Mouse (Mus musculus): ENCODE measurements around the gene Lsm11. TPM values are rescaled to one million over a fixed set of nuclear protein-coding genes. Genes with fewer than 3 reads are reported as not detected.

Gene Lsm11
- total and polyA plus RNA-seq, 3 experiments = 2.0 to 4.0 (median 3.4) TPM

- Histone ChIP-seq H3K27ac (no peak overlapping the region), H3K79me2 (replicated peaks; ENCODE audit: control insufficient read depth, insufficient read depth, low read length) (0 out of 2 replicates have a peak, but pooled peaks cover under 1% of the 10 kb centered on the region), H3K4me3 (no peak overlapping the region), H3K36me3 (ENCODE audit: control insufficient read depth, insufficient read depth, low read length) (peaks cover 3% of the 10 kb centered on the region; the same call in 1 of the 2 replicates), H3K9ac (ENCODE audit: low read depth, low read length) (no peak overlapping the region), H3K4me1 (ENCODE audit: control insufficient read depth, insufficient read depth, low read length) (peaks cover 2% of the 10 kb centered on the region), H3K27me3 (ENCODE audit: control insufficient read depth, insufficient read depth, low read length) (no peaks in the 10 kb centered on the region)
- TF ChIP-seq EP300 (IDR thresholded peaks at IDR 0.05; ENCODE audit: insufficient read depth, low read depth, low read length) (no peak), POLR2A (IDR thresholded peaks at IDR 0.05; ENCODE audit: insufficient read depth, low read depth, low read length) (no peak), CTCF (IDR thresholded peaks at IDR 0.05) (no peak)
- WGBS = 79% methylated on average over 9 of the region's 9 CpGs
- DNase-seq = no peak
- intact Hi-C loops (cut with DNase I) = loop anchor here (10.0 kb wide), 2 partner anchors 134 to 884 kb away; no protein-coding TSS in a partner anchor
Observed at GRCm38 (mm10) chr11:45888471-45889030, 56.2 kb downstream of the Lsm11 start.

GRCm38 (mm10) chr11:45886596-45886995, 58.1 kb downstream of the Lsm11 start:
- H3K4me3 ChIP-seq = no peak overlapping the region
- WGBS = 87% methylated on average over 5 of the region's 5 CpGs
- H3K27me3 ChIP-seq (ENCODE audit: control insufficient read depth, insufficient read depth, low read length) = no peaks in the 10 kb centered on the region
- H3K4me1 ChIP-seq (ENCODE audit: control insufficient read depth, insufficient read depth, low read length) = peaks cover 7% of the 10 kb centered on the region
- H3K36me3 ChIP-seq (ENCODE audit: control insufficient read depth, insufficient read depth, low read length) = peaks cover 7% of the 10 kb centered on the region; the same call in 1 of the 2 replicates
- H3K9ac ChIP-seq (ENCODE audit: low read depth, low read length) = no peak overlapping the region
- intact Hi-C loops (cut with DNase I) = loop anchor here (10.0 kb wide), 2 partner anchors 132 to 882 kb away; no protein-coding TSS in a partner anchor
- no peak for DNase-seq
- H3K79me2 ChIP-seq (replicated peaks; ENCODE audit: control insufficient read depth, insufficient read depth, low read length) = peaks cover 4% of the 10 kb centered on the region
- H3K27ac ChIP-seq = no peak overlapping the region
- TF ChIP-seq EP300 (IDR thresholded peaks at IDR 0.05; ENCODE audit: insufficient read depth, low read depth, low read length) (no peak), CTCF (IDR thresholded peaks at IDR 0.05) (no peak), POLR2A (IDR thresholded peaks at IDR 0.05; ENCODE audit: insufficient read depth, low read depth, low read length) (no peak)

GRCm38 (mm10) chr11:45885606-45886230, 59.0 kb downstream of the Lsm11 start:
- Histone ChIP-seq H3K4me3 (no peak overlapping the region), H3K27me3 (ENCODE audit: control insufficient read depth, insufficient read depth, low read length) (no peaks in the 10 kb centered on the region), H3K27ac (no peak overlapping the region), H3K36me3 (ENCODE audit: control insufficient read depth, insufficient read depth, low read length) (peaks cover 10% of the 10 kb centered on the region), H3K9ac (ENCODE audit: low read depth, low read length) (no peak overlapping the region), H3K4me1 (ENCODE audit: control insufficient read depth, insufficient read depth, low read length) (peaks cover 10% of the 10 kb centered on the region), H3K79me2 (replicated peaks; ENCODE audit: control insufficient read depth, insufficient read depth, low read length) (peaks cover 4% of the 10 kb centered on the region)
- no peak for DNase-seq
- TF ChIP-seq POLR2A (IDR thresholded peaks at IDR 0.05; ENCODE audit: insufficient read depth, low read depth, low read length) = no peak
- TF ChIP-seq CTCF (IDR thresholded peaks at IDR 0.05) = no peak
- TF ChIP-seq EP300 (IDR thresholded peaks at IDR 0.05; ENCODE audit: insufficient read depth, low read depth, low read length) = no peak
- 93% methylated on average over 5 of the region's 5 CpGs for WGBS
- intact Hi-C loops (cut with DNase I) = loop anchor here (10.0 kb wide), 2 partner anchors 131 to 881 kb away; no protein-coding TSS in a partner anchor

DNA sequence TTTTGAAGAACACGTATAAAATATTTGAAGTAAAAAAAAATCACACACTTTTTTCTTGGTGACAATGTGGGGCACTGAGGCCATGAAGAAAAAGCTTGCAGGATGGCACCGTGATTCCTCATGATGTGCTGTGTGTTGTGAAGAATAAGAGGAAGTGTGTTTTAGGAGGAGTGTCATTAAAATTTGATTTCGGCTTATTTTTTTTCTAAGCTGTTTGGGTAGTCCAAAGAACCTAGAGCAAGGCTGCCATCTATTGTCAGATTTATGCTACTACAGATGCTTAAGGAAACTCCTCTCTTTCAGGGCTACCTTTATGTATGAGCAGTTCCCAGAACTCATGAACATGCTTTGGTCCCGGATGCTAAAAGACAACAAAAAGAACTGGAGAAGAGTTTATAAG, 60.7 kb downstream of the Lsm11 start:
- intact Hi-C loops (cut with DNase I) = loop anchor here (1.0 to 10.0 kb wide), 6 partner anchors 89 to 1297 kb away; no protein-coding TSS in a partner anchor
- H3K36me3 ChIP-seq (ENCODE audit: control insufficient read depth, insufficient read depth, low read length) = peaks cover 11% of the 10 kb centered on the region
- no peak overlapping the region for H3K4me3 ChIP-seq
- H3K27me3 ChIP-seq (ENCODE audit: control insufficient read depth, insufficient read depth, low read length) = no peaks in the 10 kb centered on the region
- peaks cover 4% of the 10 kb centered on the region for H3K79me2 ChIP-seq (replicated peaks; ENCODE audit: control insufficient read depth, insufficient read depth, low read length)
- peaks cover 12% of the 10 kb centered on the region for H3K4me1 ChIP-seq (ENCODE audit: control insufficient read depth, insufficient read depth, low read length)
- no peak for DNase-seq
- H3K27ac ChIP-seq = no peak overlapping the region
- TF ChIP-seq CTCF (IDR thresholded peaks at IDR 0.05) = peak; percentile 94
- TF ChIP-seq POLR2A (IDR thresholded peaks at IDR 0.05; ENCODE audit: insufficient read depth, low read depth, low read length) = no peak
- H3K9ac ChIP-seq (ENCODE audit: low read depth, low read length) = no peak overlapping the region
- WGBS = 25% methylated on average over 4 of the region's 4 CpGs

DNA sequence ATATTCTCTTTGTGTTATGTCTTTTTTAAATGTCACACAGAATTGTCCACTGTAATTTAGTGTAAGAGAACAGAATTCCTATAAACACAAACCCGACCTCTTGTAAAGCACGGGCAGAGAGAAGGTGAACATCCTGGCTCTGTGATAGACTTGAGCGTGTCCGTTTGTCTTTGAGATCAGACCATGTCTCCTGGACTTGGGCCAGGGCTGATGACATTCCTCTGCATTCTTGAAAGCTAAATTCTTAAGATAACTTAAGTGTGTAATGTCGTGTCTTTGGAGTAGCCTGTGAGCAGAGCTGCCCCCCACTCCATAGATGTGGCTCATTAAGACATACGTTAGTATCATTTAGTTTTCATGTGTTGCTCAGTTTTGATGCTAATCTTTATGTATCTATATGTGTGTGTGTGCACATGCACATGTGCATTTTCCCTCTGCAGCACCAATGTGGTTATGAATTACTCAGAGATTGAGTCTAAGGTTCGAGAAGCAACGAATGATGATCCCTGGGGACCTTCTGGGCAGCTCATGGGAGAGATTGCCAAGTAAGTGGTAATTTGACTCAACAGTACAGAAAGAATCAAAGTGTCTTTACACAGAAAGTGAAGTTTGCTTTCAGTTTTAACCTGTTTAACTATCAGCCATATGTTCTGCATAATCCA, 61.3 kb downstream of the Lsm11 start:
- Histone ChIP-seq H3K79me2 (replicated peaks; ENCODE audit: control insufficient read depth, insufficient read depth, low read length) (peaks cover 4% of the 10 kb centered on the region), H3K4me3 (no peak overlapping the region), H3K36me3 (ENCODE audit: control insufficient read depth, insufficient read depth, low read length) (peaks cover 11% of the 10 kb centered on the region), H3K9ac (ENCODE audit: low read depth, low read length) (no peak overlapping the region), H3K27ac (no peak overlapping the region), H3K27me3 (ENCODE audit: control insufficient read depth, insufficient read depth, low read length) (no peaks in the 10 kb centered on the region), H3K4me1 (ENCODE audit: control insufficient read depth, insufficient read depth, low read length) (peaks cover 12% of the 10 kb centered on the region)
- no peak for DNase-seq
- intact Hi-C loops (cut with DNase I) = loop anchor here (5.0 to 10.0 kb wide), 5 partner anchors 129 to 1296 kb away; no protein-coding TSS in a partner anchor
- 20% methylated on average over 8 of the region's 8 CpGs for WGBS
- TF ChIP-seq EP300 (IDR thresholded peaks at IDR 0.05; ENCODE audit: insufficient read depth, low read depth, low read length) (no peak), POLR2A (IDR thresholded peaks at IDR 0.05; ENCODE audit: insufficient read depth, low read depth, low read length) (no peak), CTCF (IDR thresholded peaks at IDR 0.05) (no peak)

Measured in heart, adult 2 months (tissue).